Mouse (Mus musculus) cerebellum, postnatal 36 days (tissue): ENCODE data around the gene Ablim2.

Experiments
- DNase-seq, 2 experiments: peaks; one replicate each; pipeline ENCODE4 v3.0.0; 2021 to 2022; ENCODE audit warnings: mixed read lengths in 2 of 2

Gene Ablim2

DNA sequence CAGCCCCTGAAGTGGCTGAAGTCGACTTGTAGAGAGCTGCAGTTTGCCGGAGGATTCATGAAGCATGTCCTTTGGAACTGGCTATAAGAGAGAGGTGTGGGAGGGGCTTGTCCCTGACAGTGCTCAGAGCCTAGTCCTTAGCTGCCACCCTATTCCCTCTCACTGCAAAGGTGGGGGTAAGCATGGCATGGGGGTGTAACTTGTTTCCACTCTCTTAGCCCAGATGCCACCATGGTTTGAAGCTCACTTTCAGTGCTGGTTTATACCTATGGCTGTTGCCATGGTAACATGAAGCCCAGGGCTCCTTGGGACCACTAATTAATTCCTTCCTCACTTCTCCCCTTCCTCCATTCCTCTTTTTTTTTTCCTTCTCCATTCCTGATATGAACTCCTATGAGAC, 57.4 kb downstream of the Ablim2 start:
- DNase-seq: no peak

DNA sequence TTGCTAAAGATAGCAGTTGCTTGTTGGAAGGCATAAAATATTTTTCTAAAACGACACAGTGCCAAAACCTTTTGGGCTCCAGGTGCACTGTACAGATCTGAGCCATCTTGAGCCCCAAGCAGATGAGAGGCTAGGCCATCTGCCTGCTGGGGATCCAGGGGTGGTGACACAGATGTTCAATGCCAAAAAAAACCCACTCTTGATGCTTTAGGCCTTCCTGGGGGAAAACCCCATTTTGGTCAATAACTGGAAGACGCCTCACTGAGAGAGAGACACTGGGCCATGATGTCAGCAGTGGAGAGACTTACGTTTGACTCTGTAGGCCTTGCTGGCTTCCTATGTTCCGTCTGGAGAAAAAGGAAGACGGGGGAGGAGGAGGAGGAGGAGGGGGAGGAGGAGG, 59.6 kb downstream of the Ablim2 start:
- no peak for DNase-seq

DNA sequence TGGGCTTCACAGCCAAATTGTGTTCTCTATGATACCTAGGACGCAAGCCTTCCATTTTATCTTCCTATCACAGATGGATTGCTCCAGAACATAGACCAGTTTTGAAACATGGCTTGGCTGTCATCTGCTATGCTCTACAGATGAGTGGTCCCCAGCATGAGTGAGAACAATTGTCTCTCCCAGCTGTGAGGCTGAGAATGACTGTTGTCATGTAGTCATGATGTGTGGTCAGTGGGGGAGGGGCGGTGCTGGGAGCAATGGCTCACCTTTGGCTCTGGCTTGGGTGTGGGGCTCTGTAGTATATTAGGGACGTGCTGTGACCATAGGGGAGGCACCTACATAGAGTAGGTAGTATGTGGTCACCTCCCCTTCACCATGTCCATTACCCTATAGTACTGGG, 60.2 kb downstream of the Ablim2 start:
- DNase-seq: no peak

DNA sequence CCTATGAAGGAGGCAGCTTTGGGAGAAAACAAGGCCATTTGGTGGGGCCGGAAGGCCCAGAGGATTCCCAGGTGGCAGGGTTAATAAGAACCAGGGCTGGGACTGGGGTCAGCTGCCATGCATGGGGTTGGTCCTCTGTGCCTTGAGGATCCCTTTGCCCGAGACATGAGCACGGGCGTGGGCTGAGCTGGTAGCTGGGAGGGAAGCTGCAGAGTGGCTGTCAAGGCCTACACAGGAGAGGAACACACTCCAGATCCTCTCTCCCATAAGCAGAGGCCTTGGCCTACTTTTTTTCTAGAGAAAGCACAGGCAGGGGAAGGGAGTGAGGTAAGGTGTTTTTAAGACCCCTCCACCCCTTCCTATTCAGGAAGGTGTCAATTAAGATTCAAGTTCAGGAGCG, 65.0 kb downstream of the Ablim2 start:
- DNase-seq: no peak

DNA sequence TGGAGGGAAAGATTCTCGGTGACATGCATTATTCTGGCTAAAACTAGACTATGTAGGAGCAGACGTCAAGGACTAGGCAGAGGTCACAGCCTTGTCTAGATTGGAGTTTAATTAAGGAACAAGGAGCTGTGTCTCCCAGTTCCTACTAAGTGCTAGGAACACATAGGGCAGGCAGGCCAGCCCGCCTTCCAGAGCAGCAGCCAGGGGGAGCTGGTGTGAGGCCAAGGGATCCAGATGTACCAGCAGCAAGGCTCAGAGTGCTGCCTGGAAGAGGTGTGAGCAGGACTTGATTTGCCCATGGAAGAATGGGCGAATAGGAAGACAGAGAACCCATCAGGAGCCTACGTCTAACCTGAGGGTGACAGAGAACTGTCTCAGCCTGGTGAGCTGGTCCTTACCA, 68.8 kb downstream of the Ablim2 start:
- no peak for DNase-seq

DNA sequence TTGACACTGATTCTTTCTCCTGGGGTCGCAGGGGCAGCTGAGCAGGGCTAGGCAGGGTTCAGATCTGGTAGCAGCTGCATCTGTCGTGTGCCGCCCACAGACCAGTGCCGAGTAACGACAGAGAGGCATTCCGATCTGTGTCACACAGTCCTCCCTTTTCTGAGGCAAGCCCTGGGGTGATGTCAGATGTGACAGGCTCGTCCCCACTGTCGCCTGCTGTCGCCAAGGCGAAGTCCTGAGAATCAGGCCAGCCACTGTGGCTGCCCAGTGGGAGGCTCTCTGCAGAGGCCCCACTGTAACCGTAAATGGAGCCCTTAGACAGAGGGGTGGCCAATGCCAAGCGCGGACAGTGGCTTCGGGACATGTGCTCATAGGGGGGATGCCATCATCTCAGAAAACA, 69.4 kb downstream of the Ablim2 start:
- DNase-seq: peak in 1 of 2 experiments; percentile 31

DNA sequence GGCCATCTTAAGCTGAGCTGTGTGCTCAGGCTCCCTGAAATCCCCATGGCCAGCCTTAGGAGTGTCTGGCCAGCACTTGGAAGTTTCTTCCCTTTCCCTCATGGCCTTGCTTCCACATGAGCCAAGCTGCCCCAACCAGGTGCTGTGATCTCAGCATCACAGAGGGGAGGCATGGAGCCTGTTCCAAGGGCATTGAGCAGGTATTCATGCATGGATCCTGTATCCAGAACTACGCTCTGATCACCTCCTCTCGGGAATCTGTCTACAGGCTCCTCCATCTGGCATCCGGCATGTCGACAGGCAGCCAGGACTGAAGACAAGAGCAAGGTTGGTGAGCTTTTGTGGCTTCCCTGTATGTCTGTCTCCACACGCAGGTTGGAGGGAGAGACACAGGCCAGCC, 70.2 kb downstream of the Ablim2 start:
- peak; percentile 40 to 42 for DNase-seq

DNA sequence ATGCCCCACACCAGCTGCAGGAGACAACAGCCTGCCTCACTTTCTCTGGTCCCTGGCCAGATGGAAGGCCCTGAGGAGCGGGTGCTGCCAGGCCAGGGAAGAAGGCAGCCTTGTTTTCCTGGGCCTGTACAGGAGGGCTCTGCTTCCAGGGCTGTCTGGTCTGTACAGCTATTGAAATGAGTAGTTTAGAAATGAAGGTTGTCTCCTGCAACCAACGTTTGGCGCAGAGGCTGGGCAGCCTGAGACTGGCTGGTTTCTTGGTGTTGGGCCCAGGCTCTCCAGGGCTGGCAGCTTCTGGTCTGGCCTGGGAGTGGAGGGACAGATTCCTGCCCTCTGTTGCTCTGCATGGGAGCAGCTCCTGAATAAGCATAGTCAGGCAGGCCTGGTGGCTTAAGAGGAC, 72.4 kb downstream of the Ablim2 start:
- DNase-seq: peak; percentile 53 to 65

DNA sequence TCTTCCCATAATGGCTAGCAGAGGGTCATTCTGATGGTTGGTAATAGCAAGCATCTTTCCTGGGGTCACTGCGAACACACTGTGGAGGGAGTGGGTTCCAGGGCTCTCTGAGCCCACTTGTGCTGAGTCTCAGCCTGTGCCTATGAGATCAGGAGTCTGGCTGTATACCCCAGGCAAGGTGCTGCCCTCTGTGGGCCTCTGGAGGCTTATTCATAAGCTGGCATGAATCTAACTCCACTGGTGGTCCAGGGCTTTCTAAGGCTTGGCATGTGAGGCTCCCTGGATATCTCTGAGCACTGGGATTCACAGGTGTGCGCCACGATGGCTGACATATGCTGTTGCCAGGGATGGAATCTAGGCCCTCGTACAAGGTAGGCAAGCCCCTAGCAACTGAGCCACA, 76.2 kb downstream of the Ablim2 start:
- DNase-seq: no peak

DNA sequence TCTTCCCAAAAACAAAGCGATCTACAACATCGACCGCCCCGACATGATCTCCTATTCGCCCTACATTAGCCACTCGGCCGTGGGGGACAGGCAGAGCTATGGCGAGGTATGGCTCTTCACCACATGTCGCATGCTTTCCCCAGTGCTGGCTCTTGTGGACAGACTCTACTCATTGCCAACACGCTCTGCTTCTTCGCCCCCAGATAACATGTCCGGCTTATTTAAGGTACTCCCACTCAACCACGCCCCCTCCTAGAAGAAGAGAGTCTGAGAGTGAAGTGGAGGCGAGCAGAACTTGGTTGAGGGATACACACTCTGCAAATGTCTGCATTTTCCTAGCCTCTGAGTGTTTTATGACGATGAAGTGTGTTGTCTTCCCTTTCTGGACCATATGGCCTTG, 79.3 kb downstream of the Ablim2 start:
- no peak for DNase-seq

DNA sequence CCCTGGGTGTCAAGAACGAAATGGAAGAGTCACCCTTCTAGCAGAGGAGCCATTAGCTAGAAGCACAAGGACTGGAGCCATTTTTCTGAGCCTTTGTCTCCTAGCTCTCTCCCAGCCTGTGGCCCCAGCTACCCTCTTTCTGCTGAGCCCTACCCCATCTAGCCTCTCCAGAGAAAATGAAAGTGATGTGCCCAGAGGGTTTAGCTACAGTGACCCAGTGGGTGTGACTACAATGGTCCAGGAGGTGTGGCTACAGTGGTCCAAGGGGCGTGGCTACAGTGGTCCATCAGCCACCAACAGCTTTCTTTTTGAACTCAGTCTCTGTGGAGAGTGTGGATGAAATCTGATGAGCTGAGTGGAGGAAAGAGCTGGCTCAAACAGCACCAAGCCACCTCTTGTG, 81.6 kb downstream of the Ablim2 start:
- DNase-seq: no peak

DNA sequence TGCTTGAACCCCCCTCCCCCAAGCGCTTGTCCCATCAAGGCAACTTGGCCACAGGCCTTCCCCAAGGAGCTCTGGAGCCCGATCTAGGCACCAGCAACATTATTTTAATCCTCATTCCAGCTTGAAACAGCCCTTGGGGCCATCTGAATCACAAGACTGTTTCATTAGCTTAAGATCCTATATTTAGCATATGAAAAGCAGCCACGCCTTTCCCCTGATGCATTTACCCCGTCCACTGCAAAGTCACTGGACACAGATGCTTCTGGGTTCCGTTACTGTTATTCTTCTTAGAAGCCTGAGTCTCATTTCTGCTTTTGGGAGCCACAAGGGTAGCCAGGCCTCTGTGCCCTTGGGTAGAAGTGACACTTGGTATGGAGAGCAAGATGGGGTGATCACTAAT, 93.8 kb downstream of the Ablim2 start:
- DNase-seq: no peak

DNA sequence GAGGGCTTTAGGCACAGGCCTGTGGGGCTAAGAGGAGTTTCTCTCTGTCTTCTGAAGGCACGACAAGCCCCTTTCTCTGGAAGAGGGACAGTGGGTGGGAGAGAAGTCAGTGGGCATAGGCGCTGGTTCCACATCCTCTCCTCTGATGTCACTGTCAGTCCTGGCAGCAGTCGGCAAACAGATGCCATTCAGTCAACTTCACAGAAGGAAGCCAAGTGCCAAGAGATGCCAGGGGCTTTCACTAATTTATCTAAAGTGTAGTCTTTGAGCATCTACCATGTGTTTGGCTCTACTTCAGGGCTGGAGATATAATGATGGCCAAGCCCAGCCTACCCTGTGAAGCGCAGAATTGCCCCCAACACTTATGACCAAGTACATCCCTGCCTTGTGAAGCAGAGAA, 95.8 kb downstream of the Ablim2 start:
- DNase-seq: no peak

DNA sequence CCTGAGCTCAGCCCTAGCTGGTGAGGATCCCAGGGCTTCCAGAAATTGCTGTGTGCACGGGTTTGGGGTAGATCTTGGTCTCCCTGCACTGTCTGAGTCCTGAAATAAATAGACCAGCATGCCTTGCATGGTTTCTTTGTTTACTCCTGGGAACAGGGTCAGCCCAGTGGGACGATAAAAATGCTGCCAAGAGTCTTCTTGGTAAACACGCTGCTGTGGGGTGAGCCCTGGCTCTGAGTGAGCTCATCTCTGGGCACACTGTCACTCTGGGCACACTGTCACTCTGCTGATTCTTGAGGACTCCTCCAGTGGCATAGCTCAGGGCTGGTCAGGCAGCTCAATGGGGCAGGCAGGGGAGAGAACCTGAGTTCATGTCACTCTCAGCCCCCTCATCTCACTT, 98.6 kb downstream of the Ablim2 start:
- DNase-seq: peak; percentile 17 to 18

DNA sequence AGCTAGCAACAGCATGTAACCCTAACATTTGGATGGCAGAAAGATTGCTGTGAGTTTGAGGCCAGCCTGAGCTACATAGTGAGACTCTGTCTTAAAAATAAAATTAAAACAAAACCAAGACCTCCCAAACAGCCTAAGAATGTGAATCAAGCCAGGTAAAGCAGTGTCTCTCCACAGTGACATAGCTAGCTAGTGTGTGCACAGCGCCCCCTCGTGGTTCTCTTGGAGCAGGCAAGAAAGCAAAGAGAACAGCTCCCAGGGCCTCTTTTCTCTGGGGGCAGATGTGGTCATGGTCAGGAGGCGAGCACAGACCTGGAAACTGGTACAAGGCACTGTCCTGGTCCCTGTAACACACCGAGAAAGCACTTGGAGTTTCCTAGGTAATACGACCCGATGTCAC, 100.4 kb downstream of the Ablim2 start:
- peak; percentile 71 to 74 for DNase-seq

DNA sequence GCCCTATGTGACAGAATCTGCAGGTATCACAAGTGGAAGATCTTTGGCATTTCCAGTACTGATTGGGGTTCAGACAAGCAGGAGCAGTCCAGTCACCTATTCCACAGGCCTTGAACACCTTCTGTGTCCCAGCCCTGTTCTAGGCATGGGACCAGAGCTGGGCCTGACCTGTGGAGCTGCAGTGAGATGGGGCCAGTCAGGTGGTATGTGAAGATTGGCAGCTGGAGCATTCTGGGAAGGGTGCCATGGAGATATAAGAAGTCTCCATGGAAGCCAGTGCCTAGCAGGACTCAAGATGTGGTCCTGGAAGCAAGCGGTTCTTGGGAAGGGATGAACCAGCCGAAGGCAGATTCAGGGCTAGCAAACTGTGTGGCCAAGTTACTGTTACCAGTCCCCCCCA, 103.8 kb downstream of the Ablim2 start:
- no peak for DNase-seq

DNA sequence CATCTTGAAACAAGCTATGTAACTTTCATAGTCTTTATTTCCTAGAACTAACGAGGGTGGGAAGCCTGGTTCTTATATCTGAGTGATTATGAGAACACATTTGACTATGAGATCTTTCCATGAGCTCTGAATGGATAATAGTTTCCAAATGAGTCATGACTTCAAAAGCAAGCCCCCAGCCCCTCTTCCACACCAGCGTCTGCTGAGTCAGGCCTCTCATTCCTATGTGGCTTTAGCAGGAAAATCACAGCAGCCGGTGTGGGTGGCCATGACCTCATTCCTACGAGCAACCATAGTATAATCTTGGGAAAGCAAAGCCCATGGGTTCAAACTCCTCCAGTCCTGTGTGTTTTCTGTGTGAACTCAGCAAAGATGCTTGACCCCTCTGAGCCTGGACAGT, 112.3 kb downstream of the Ablim2 start:
- no peak for DNase-seq

DNA sequence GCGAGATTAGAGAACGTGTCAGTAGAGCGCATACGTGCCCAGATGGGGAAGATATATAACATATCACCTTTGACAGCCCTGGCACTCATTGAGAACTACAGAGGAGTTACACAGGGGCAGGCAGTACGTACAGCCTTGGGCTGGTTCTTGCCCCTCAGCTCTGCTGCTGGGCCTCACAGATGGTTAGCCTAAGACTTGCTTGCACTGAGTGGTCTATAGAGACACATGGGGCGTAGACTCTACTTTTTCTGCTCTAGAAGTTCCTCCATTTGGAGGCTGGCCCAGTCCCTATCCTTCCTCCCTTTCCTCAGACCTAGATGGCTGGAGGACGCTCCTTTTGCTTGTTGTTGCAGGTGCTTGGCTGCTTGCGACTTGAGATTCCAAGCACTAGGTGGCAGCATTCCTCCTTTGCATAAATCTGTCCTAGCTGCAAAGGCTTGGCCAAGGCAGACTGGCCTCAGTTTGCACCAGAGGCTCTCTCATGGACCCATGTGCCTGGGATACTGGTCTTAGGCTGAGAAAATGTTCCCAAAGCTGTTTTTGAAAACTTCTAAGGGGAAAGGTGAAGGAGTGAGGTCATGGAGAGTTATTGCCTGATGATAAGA, 112.8 kb downstream of the Ablim2 start:
- peak; percentile 64 to 74 for DNase-seq

DNA sequence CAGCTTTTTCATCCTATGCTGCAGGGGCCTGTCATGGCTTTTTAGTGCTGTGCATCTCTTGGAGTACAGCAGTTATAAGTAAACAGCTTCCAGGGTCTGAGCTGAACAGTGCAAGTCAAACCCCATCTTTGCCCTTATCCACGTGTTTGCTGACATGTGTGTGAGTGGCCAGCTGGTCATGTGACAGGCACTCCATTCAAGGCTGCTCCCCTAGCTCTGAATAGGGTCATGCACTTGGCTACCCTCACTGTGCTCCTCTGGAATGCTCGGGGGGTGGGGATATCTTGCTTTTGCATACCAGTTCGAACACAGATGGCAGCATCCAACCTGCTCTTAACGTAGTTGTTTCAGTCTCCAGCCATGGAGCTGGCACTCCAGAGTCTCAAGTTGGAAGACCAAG, 115.7 kb downstream of the Ablim2 start:
- DNase-seq: no peak

DNA sequence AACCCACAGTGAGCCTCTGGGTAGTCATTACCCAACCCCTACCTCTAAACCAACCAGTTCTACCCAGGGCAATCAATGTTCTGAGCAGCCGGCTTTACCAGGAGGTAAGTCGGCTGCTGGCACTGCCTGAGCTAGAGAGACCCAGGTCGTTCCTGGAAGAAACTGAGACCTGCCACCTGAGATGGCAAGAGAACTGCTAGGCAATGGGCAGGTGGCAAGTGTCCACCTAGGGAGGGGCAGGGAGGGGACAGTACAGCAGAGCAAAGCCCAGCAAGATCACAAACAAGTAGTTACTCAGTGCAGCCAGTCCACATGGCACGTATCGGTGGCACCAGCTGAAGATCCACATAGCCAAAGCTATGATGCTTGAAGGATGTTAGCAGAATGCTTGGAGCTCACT, 118.6 kb downstream of the Ablim2 start:
- no peak for DNase-seq

DNA sequence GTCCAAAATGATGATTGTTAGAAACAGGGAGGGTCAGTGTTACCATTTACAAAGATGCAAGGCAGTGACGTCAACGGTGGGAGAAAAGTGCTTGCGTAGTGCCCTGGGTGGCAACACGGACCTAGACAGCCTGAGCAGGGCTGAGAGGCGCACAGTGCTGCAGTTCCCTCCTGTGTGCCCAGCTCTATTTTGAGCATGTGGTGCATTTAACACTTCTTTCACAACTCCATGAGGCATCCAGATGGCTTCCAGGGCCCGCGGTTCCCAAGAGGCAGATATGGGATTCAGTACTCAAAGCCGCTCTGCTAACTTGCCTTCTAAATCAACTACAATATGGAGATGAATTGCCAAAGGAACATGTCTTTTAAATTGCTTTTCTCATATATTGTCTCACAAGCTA, 121.5 kb downstream of the Ablim2 start:
- DNase-seq: no peak

DNA sequence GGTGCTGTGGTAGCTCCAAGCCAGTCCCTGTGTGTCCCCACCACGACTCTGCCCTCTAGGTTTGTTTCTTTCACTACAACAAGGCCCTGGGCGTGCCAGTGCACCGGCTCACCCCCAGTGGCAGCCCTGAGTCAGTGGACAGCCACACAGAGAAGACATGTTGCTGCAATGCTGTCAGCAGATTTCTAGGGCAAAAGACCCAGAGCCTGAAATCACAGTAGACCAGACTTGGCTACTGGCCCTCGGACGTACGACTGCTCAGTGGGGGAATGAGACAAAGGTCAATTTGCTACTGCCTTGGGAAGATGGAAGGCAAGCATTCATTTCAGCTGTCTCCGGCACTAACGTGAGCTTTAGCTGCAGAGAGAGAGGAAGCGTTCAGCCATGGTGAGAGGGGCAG, 124.7 kb downstream of the Ablim2 start:
- DNase-seq: no peak

DNA sequence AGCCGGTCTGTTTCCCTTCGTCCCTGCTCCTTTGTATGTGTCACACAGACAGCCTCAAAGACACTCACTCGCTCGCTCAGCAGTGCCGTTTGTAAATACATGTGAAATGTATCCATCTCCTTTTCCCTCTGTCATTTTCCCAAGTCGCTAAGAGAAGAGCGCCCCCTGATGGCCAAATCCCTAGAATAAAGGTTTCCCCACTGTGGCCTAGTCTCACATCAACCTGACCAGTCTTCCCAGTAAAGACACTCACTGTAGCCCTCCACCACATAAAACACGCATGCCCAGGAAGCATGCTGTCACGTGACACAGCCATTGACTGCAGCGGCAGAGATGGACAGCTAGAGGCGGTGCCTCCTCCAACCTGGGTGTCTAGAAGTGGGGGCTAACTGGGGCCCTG, 126.6 kb downstream of the Ablim2 start:
- peak; percentile 18 to 25 for DNase-seq

DNA sequence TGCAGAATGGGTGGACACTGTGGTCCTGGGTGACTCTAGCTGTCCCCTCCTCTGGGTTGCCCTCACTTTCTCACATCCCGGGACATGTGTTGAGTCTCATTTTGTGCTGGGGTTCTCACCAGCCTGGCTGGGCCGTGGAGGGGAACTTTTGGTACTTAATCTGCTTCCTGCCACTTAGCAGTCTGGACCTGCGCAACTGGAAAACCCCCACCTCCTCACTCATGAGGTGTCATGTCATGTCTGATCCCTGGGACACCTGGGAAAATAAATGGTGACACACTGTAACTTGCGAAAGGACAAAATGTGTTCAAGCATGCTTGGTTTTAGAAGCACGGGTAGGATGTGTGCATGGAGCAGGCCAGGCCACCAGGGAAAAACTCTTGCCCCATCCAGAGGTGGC, 127.0 kb downstream of the Ablim2 start:
- no peak for DNase-seq

DNA sequence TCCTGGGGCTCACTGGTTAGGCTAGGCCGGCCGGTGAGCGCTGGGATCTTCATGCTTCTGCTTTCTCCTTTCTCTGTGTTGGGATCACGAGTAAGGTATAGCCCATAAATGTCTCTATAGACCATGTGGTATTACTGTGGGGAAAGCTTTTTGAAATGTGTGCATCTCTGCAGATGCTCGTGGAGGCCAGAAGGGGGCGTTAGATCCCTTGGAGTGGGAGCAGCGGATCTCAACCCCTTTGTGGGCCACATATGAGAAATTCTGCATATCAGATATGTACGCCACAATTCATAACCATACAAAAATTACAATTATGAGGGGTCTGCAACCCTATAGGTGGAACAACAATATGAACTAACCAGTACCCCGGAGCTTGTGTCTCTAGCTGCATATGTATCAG, 131.3 kb downstream of the Ablim2 start:
- no peak for DNase-seq

DNA sequence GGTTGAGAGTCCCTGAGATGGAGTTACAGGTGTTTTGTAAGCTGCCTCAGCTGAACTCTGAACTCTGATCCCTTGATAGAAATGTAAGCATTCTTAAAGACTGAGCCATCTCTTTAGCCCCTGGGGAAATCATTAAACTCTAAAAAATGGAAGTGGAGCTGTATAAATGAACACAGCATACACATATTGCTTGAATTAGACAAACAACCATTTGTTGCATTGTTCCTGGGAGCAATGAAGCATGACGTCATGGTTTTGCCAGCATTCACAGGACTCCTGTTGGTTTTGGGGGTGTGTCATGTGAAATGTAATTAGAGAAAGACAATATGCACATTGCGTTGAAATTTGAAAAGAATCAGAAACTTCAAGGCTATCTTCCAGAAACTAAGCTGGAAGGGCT, 132.0 kb downstream of the Ablim2 start:
- DNase-seq: no peak
